Mouse (Mus musculus): ENCODE measurements around the gene Gm17657. TPM values are rescaled to one million over a fixed set of nuclear protein-coding genes. Genes with fewer than 3 reads are reported as not detected.
A peak's percentile ranks its signal among the peaks of the same experiment; 100 is the strongest.

The Gm17657 gene
- polyA plus RNA-seq, 1 experiment from 2014 or later: not detected

- no peak for ATAC-seq (replicated peaks)
- H3K27me3 ChIP-seq: no peaks in the 10 kb centered on the region
- H3K4me1 ChIP-seq: peaks cover 31% of the 10 kb centered on the region
- peak overlapping the region; percentile 96 for H3K27ac ChIP-seq (replicated peaks)
- peaks cover 5% of the 10 kb centered on the region; the same call in 1 of the 2 replicates for H3K36me3 ChIP-seq
- no peaks in the 10 kb centered on the region for H3K9me3 ChIP-seq
- H3K9ac ChIP-seq (replicated peaks): peak overlapping the region; percentile 82
- H3K4me2 ChIP-seq (replicated peaks): peak overlapping the region; percentile 53
- 6% methylated on average over 30 of the region's 30 CpGs for WGBS
- H3K4me3 ChIP-seq: peak overlapping the region; percentile 92
These were observed 60.2 kb downstream of the Gm17657 start for GRCm38 (mm10) chr17:29488978-29489970.

- Histone ChIP-seq H3K4me1 (peaks cover 28% of the 10 kb centered on the region), H3K27ac (replicated peaks) (peak overlapping the region; percentile 96; the same call in 1 of the 2 replicates), H3K36me3 (no peaks in the 10 kb centered on the region; the same call in 1 of the 2 replicates), H3K4me3 (no peak overlapping the region), H3K9me3 (no peaks in the 10 kb centered on the region), H3K9ac (replicated peaks) (0 out of 2 replicates have a peak overlapping the region, but pooled peaks have one; percentile 82), H3K27me3 (no peaks in the 10 kb centered on the region), H3K4me2 (replicated peaks) (peak overlapping the region; percentile 53; the same call in 1 of the 2 replicates)
- ATAC-seq (replicated peaks): no peak
- WGBS: 85% methylated on average over 8 of the region's 8 CpGs
These were observed 61.0 kb downstream of the Gm17657 start for GRCm38 (mm10) chr17:29488257-29488977.

GRCm38 (mm10) chr17:29485336-29486233 lies 63.9 kb downstream of the Gm17657 start:
- H3K9me3 ChIP-seq: no peaks in the 10 kb centered on the region
- H3K4me1 ChIP-seq: peaks cover 12% of the 10 kb centered on the region
- WGBS: 76% methylated on average over 3 of the region's 3 CpGs
- H3K4me3 ChIP-seq: no peak overlapping the region
- H3K36me3 ChIP-seq: no peaks in the 10 kb centered on the region
- H3K27me3 ChIP-seq: no peaks in the 10 kb centered on the region
- H3K4me2 ChIP-seq (replicated peaks): no peak overlapping the region
- no peak overlapping the region for H3K9ac ChIP-seq (replicated peaks)
- no peak for ATAC-seq (replicated peaks)
- no peak overlapping the region for H3K27ac ChIP-seq (replicated peaks)

GRCm38 (mm10) chr17:29484431-29484830 lies 65.0 kb downstream of the Gm17657 start:
- WGBS: 89% methylated on average over 2 of the region's 2 CpGs
- Histone ChIP-seq H3K9me3 (no peaks in the 10 kb centered on the region), H3K4me2 (replicated peaks) (no peak overlapping the region), H3K27ac (replicated peaks) (no peak overlapping the region), H3K9ac (replicated peaks) (no peak overlapping the region), H3K4me3 (no peak overlapping the region), H3K4me1 (peaks cover 11% of the 10 kb centered on the region), H3K36me3 (no peaks in the 10 kb centered on the region), H3K27me3 (no peaks in the 10 kb centered on the region)
- ATAC-seq (replicated peaks): no peak

GRCm38 (mm10) chr17:29483282-29483681 lies 66.2 kb downstream of the Gm17657 start:
- ATAC-seq (replicated peaks): no peak
- H3K36me3 ChIP-seq: no peaks in the 10 kb centered on the region
- no peak overlapping the region for H3K4me2 ChIP-seq (replicated peaks)
- no peak overlapping the region for H3K4me3 ChIP-seq
- 0 out of 2 replicates have a peak, but pooled peaks cover 2% of the 10 kb centered on the region for H3K4me1 ChIP-seq
- no peak overlapping the region for H3K9ac ChIP-seq (replicated peaks)
- no peak overlapping the region for H3K27ac ChIP-seq (replicated peaks)
- no peaks in the 10 kb centered on the region for H3K27me3 ChIP-seq
- 94% methylated on average over 2 of the region's 2 CpGs for WGBS
- H3K9me3 ChIP-seq: no peaks in the 10 kb centered on the region

- 0 out of 2 replicates have a peak, but pooled peaks cover 2% of the 10 kb centered on the region for H3K4me1 ChIP-seq
- H3K4me3 ChIP-seq: no peak overlapping the region
- H3K9me3 ChIP-seq: no peaks in the 10 kb centered on the region
- H3K27ac ChIP-seq (replicated peaks): no peak overlapping the region
- 89% methylated on average over 7 of the region's 7 CpGs for WGBS
- no peaks in the 10 kb centered on the region for H3K27me3 ChIP-seq
- ATAC-seq (replicated peaks): no peak
- H3K9ac ChIP-seq (replicated peaks): no peak overlapping the region
- no peaks in the 10 kb centered on the region for H3K36me3 ChIP-seq
- no peak overlapping the region for H3K4me2 ChIP-seq (replicated peaks)
These were observed 66.8 kb downstream of the Gm17657 start for GRCm38 (mm10) chr17:29482632-29483031.

GRCm38 (mm10) chr17:29480256-29480655 lies 69.2 kb downstream of the Gm17657 start:
- 0 out of 2 replicates have a peak, but pooled peaks cover 2% of the 10 kb centered on the region for H3K4me1 ChIP-seq
- H3K9ac ChIP-seq (replicated peaks): no peak overlapping the region
- H3K27me3 ChIP-seq: no peaks in the 10 kb centered on the region
- H3K4me2 ChIP-seq (replicated peaks): no peak overlapping the region
- no peaks in the 10 kb centered on the region for H3K36me3 ChIP-seq
- H3K4me3 ChIP-seq: no peak overlapping the region
- H3K27ac ChIP-seq (replicated peaks): no peak overlapping the region; the same call in 1 of the 2 replicates
- 88% methylated on average over 2 of the region's 2 CpGs for WGBS
- ATAC-seq (replicated peaks): no peak
- H3K9me3 ChIP-seq: no peaks in the 10 kb centered on the region

- 90% methylated on average over 4 of the region's 4 CpGs for WGBS
- no peak overlapping the region for H3K27ac ChIP-seq (replicated peaks)
- no peak overlapping the region for H3K4me2 ChIP-seq (replicated peaks)
- H3K9ac ChIP-seq (replicated peaks): no peak overlapping the region
- H3K4me3 ChIP-seq: no peak overlapping the region
- H3K9me3 ChIP-seq: no peaks in the 10 kb centered on the region
- H3K27me3 ChIP-seq: no peaks in the 10 kb centered on the region
- no peak for ATAC-seq (replicated peaks)
- H3K36me3 ChIP-seq: no peaks in the 10 kb centered on the region
- 0 out of 2 replicates have a peak, but pooled peaks cover 2% of the 10 kb centered on the region for H3K4me1 ChIP-seq
These were observed 71.2 kb downstream of the Gm17657 start for GRCm38 (mm10) chr17:29478271-29478670.

- 80% methylated on average over 10 of the region's 10 CpGs for WGBS
- Histone ChIP-seq H3K9ac (replicated peaks) (no peak overlapping the region), H3K9me3 (no peaks in the 10 kb centered on the region), H3K4me2 (replicated peaks) (no peak overlapping the region), H3K4me3 (no peak overlapping the region), H3K36me3 (no peaks in the 10 kb centered on the region), H3K4me1 (0 out of 2 replicates have a peak, but pooled peaks cover 2% of the 10 kb centered on the region), H3K27ac (replicated peaks) (no peak overlapping the region), H3K27me3 (no peaks in the 10 kb centered on the region)
- no peak for ATAC-seq (replicated peaks)
These were observed 72.1 kb downstream of the Gm17657 start for GRCm38 (mm10) chr17:29477357-29477756.

- WGBS: 76% methylated on average over 4 of the region's 4 CpGs
- H3K9ac ChIP-seq (replicated peaks): no peak overlapping the region
- no peak overlapping the region for H3K27ac ChIP-seq (replicated peaks)
- H3K27me3 ChIP-seq: no peaks in the 10 kb centered on the region
- H3K4me3 ChIP-seq: no peak overlapping the region
- H3K4me1 ChIP-seq: 0 out of 2 replicates have a peak, but pooled peaks cover 2% of the 10 kb centered on the region
- H3K36me3 ChIP-seq: no peaks in the 10 kb centered on the region
- no peak overlapping the region for H3K4me2 ChIP-seq (replicated peaks)
- no peak for ATAC-seq (replicated peaks)
- H3K9me3 ChIP-seq: no peaks in the 10 kb centered on the region
These were observed 73.0 kb downstream of the Gm17657 start for GRCm38 (mm10) chr17:29476461-29476860.

- ATAC-seq (replicated peaks): no peak
- Histone ChIP-seq H3K4me2 (replicated peaks) (no peak overlapping the region), H3K36me3 (no peaks in the 10 kb centered on the region), H3K4me3 (no peak overlapping the region), H3K9me3 (no peaks in the 10 kb centered on the region), H3K9ac (replicated peaks) (no peak overlapping the region), H3K4me1 (no peaks in the 10 kb centered on the region), H3K27me3 (no peaks in the 10 kb centered on the region), H3K27ac (replicated peaks) (no peak overlapping the region)
- WGBS: 92% methylated on average over 3 of the region's 3 CpGs
These were observed 74.3 kb downstream of the Gm17657 start for GRCm38 (mm10) chr17:29475142-29475541.

Data from forebrain, embryonic 15.5 days (tissue).